Mouse (Mus musculus) sigmoid colon, adult 10 weeks (tissue): ENCODE data around the gene 1700019D03Rik. TPM values are rescaled to one million over a fixed set of nuclear protein-coding genes. Genes with fewer than 3 reads are reported as not detected.

ENCODE experiments used
- polyA plus RNA-seq: library from polyadenylated mRNA; stranded (reverse); fragments of 350-450 nt; fragmentation: Illumina TruSeq; extraction: RNeasy Lipid Tissue Mini Kit (QIAGEN cat#74804); gene quantifications from one replicate; pipeline ENCODE4 v1.2.3, GENCODE M21; 2014; ENCODE audit warnings: low read depth, low replicate concordance

Gene 1700019D03Rik
- 50.2 TPM for polyA plus RNA-seq

GRCm38 (mm10) chr1:53020079-53020478, at the start of gene 1700019D03Rik:
Gene 1700019D03Rik (minus strand): TSS chr1:53020179.

GRCm38 (mm10) chr1:53061340-53061739, 41.4 kb upstream of the 1700019D03Rik start, which contains the start of gene Mstn:
Gene Mstn (plus strand): TSS chr1:53061640.

Other genes with a start within 250 kb of the 1700019D03Rik start
- 29.5 TPM for gene Inpp1, start 202.5 kb downstream of the 1700019D03Rik start, polyA plus RNA-seq
- 98.0 TPM for gene Hibch, start 175.2 kb downstream of the 1700019D03Rik start, polyA plus RNA-seq
- 0.28 TPM for gene Mstn, start 41.5 kb upstream of the 1700019D03Rik start, polyA plus RNA-seq
- not detected for gene 1700019A02Rik, start 167.5 kb upstream of the 1700019D03Rik start, polyA plus RNA-seq